Mouse (Mus musculus): Measurements from ENCODE around the gene Mast2. TPM values are rescaled to one million over a fixed set of nuclear protein-coding genes. Genes with fewer than 3 reads are reported as not detected.

Gene Mast2
- polyA plus RNA-seq (2016; fragmentation: Nextera tagmentation; extraction: Ambion mirVana): 17.6 and 19.5 TPM in 2 replicates

- H3K4me1 ChIP-seq (replicated peaks): peaks cover 26% of the 10 kb centered on the region
These were observed at the start of gene Mast2 for GRCm38 (mm10) chr4:116464126-116464981. TSS of gene Mast2 (minus strand) at chr4:116464183.

GRCm38 (mm10) chr4:116507425-116508218 lies 43.6 kb upstream of the Mast2 start, which contains the start of gene Ipp:
TSS of gene Ipp (plus strand) at chr4:116507549.
- H3K4me3 ChIP-seq: peak within 1 kb of the TSS; percentile 67
- H3K4me1 ChIP-seq (replicated peaks): peaks cover 19% of the 10 kb centered on the region
- H3K27ac ChIP-seq: peak within 1 kb of the TSS; percentile 94
- under 1% methylated on average over 55 of the region's 55 CpGs for WGBS
- H3K36me3 ChIP-seq: peaks cover 15% of the 10 kb centered on the region
- no peaks in the 10 kb centered on the region for H3K27me3 ChIP-seq (ENCODE audit: insufficient read depth, poor library complexity, severe bottlenecking)
- DNase-seq (ENCODE audit: low spot score): peak; percentile 93
- H3K9me3 ChIP-seq: no peaks in the 10 kb centered on the region

More at GRCm38 (mm10) chr4:116464126-116464981, at the start of gene Mast2:
- Histone ChIP-seq H3K27me3 (ENCODE audit: insufficient read depth, poor library complexity, severe bottlenecking) (no peaks in the 10 kb centered on the region), H3K4me3 (peak within 1 kb of the TSS; percentile 98), H3K36me3 (no peaks in the 10 kb centered on the region), H3K27ac (peak within 1 kb of the TSS; percentile 97), H3K9me3 (no peaks in the 10 kb centered on the region)
- DNase-seq (ENCODE audit: low spot score): peak; percentile 82
- WGBS: 6% methylated on average over 68 of the region's 68 CpGs

GRCm38 (mm10) chr4:116506886-116507424 lies 43.0 kb upstream of the Mast2 start:
- WGBS: 27% methylated on average over 11 of the region's 11 CpGs
- no peak for DNase-seq (ENCODE audit: low spot score)
- no peaks in the 10 kb centered on the region for H3K27me3 ChIP-seq (ENCODE audit: insufficient read depth, poor library complexity, severe bottlenecking)
- H3K36me3 ChIP-seq: peaks cover 9% of the 10 kb centered on the region
- H3K4me3 ChIP-seq: peak overlapping the region; percentile 67
- no peaks in the 10 kb centered on the region for H3K9me3 ChIP-seq
- peaks cover 19% of the 10 kb centered on the region for H3K4me1 ChIP-seq (replicated peaks)
- peak overlapping the region; percentile 94 for H3K27ac ChIP-seq

GRCm38 (mm10) chr4:116499978-116500377 lies 36.0 kb upstream of the Mast2 start:
- H3K4me3 ChIP-seq: no peak overlapping the region
- no peaks in the 10 kb centered on the region for H3K4me1 ChIP-seq (replicated peaks)
- H3K27me3 ChIP-seq (ENCODE audit: insufficient read depth, poor library complexity, severe bottlenecking): no peaks in the 10 kb centered on the region
- no peaks in the 10 kb centered on the region for H3K9me3 ChIP-seq
- H3K27ac ChIP-seq: no peak overlapping the region
- no peaks in the 10 kb centered on the region for H3K36me3 ChIP-seq
- DNase-seq (ENCODE audit: low spot score): no peak
- 80% methylated on average over 3 of the region's 3 CpGs for WGBS

- H3K9me3 ChIP-seq: no peaks in the 10 kb centered on the region
- no peak for DNase-seq (ENCODE audit: low spot score)
- 90% methylated on average over 5 of the region's 5 CpGs for WGBS
- no peaks in the 10 kb centered on the region for H3K4me1 ChIP-seq (replicated peaks)
- no peaks in the 10 kb centered on the region for H3K36me3 ChIP-seq
- no peak overlapping the region for H3K4me3 ChIP-seq
- no peaks in the 10 kb centered on the region for H3K27me3 ChIP-seq (ENCODE audit: insufficient read depth, poor library complexity, severe bottlenecking)
- H3K27ac ChIP-seq: no peak overlapping the region
These were observed 29.7 kb upstream of the Mast2 start for GRCm38 (mm10) chr4:116493646-116494045.

GRCm38 (mm10) chr4:116492460-116492859 lies 28.5 kb upstream of the Mast2 start:
- 86% methylated on average over 4 of the region's 4 CpGs for WGBS
- DNase-seq (ENCODE audit: low spot score): no peak
- no peak overlapping the region for H3K4me3 ChIP-seq
- no peak overlapping the region for H3K27ac ChIP-seq
- no peaks in the 10 kb centered on the region for H3K4me1 ChIP-seq (replicated peaks)
- H3K27me3 ChIP-seq (ENCODE audit: insufficient read depth, poor library complexity, severe bottlenecking): no peaks in the 10 kb centered on the region
- H3K36me3 ChIP-seq: no peaks in the 10 kb centered on the region
- H3K9me3 ChIP-seq: no peaks in the 10 kb centered on the region

GRCm38 (mm10) chr4:116491886-116492285 lies 27.9 kb upstream of the Mast2 start:
- DNase-seq (ENCODE audit: low spot score): no peak
- no peak overlapping the region for H3K27ac ChIP-seq
- H3K9me3 ChIP-seq: no peaks in the 10 kb centered on the region
- H3K4me3 ChIP-seq: no peak overlapping the region
- H3K36me3 ChIP-seq: no peaks in the 10 kb centered on the region
- H3K4me1 ChIP-seq (replicated peaks): no peaks in the 10 kb centered on the region
- no peaks in the 10 kb centered on the region for H3K27me3 ChIP-seq (ENCODE audit: insufficient read depth, poor library complexity, severe bottlenecking)
- 95% methylated on average over 2 of the region's 2 CpGs for WGBS

GRCm38 (mm10) chr4:116491119-116491536 lies 27.1 kb upstream of the Mast2 start:
- no peak for DNase-seq (ENCODE audit: low spot score)
- Histone ChIP-seq H3K27ac (no peak overlapping the region), H3K27me3 (ENCODE audit: insufficient read depth, poor library complexity, severe bottlenecking) (no peaks in the 10 kb centered on the region), H3K4me1 (replicated peaks) (no peaks in the 10 kb centered on the region), H3K9me3 (no peaks in the 10 kb centered on the region), H3K36me3 (no peaks in the 10 kb centered on the region), H3K4me3 (no peak overlapping the region)
- 84% methylated on average over 2 of the region's 2 CpGs for WGBS

- H3K4me3 ChIP-seq: no peak overlapping the region
- DNase-seq (ENCODE audit: low spot score): peak; percentile 3
- H3K27ac ChIP-seq: no peak overlapping the region
- H3K9me3 ChIP-seq: no peaks in the 10 kb centered on the region
- 59% methylated on average over 2 of the region's 2 CpGs for WGBS
- H3K27me3 ChIP-seq (ENCODE audit: insufficient read depth, poor library complexity, severe bottlenecking): no peaks in the 10 kb centered on the region
- H3K4me1 ChIP-seq (replicated peaks): no peaks in the 10 kb centered on the region
- no peaks in the 10 kb centered on the region for H3K36me3 ChIP-seq
These were observed 19.5 kb upstream of the Mast2 start for GRCm38 (mm10) chr4:116483476-116483875.

GRCm38 (mm10) chr4:116481322-116481721 lies 17.3 kb upstream of the Mast2 start:
- Histone ChIP-seq H3K4me3 (no peak overlapping the region), H3K27me3 (ENCODE audit: insufficient read depth, poor library complexity, severe bottlenecking) (no peaks in the 10 kb centered on the region)
- DNase-seq (ENCODE audit: low spot score): no peak

GRCm38 (mm10) chr4:116463231-116464125 lies 505 bp downstream of the Mast2 start:
- H3K27me3 ChIP-seq (ENCODE audit: insufficient read depth, poor library complexity, severe bottlenecking): no peaks in the 10 kb centered on the region
- peak; percentile 70 for DNase-seq (ENCODE audit: low spot score)
- H3K36me3 ChIP-seq: no peaks in the 10 kb centered on the region
- WGBS: 1% methylated on average over 74 of the region's 74 CpGs
- no peaks in the 10 kb centered on the region for H3K9me3 ChIP-seq
- H3K4me1 ChIP-seq (replicated peaks): peaks cover 26% of the 10 kb centered on the region
- peak overlapping the region; percentile 97 for H3K27ac ChIP-seq
- H3K4me3 ChIP-seq: peak overlapping the region; percentile 98

More at GRCm38 (mm10) chr4:116481322-116481721, 17.3 kb upstream of the Mast2 start:
- no peaks in the 10 kb centered on the region for H3K4me1 ChIP-seq (replicated peaks)
- H3K36me3 ChIP-seq: no peaks in the 10 kb centered on the region
- no peak overlapping the region for H3K27ac ChIP-seq
- H3K9me3 ChIP-seq: no peaks in the 10 kb centered on the region
- WGBS: 78% methylated on average over 2 of the region's 2 CpGs

GRCm38 (mm10) chr4:116461943-116462342 lies 2.0 kb downstream of the Mast2 start:
- no peaks in the 10 kb centered on the region for H3K27me3 ChIP-seq (ENCODE audit: insufficient read depth, poor library complexity, severe bottlenecking)
- DNase-seq (ENCODE audit: low spot score): no peak
- no peak overlapping the region for H3K27ac ChIP-seq
- WGBS: 93% methylated on average over 3 of the region's 3 CpGs
- no peaks in the 10 kb centered on the region for H3K9me3 ChIP-seq
- H3K36me3 ChIP-seq: no peaks in the 10 kb centered on the region
- H3K4me3 ChIP-seq: peak overlapping the region; percentile 98; the same call in 1 of the 2 replicates
- H3K4me1 ChIP-seq (replicated peaks): peaks cover 26% of the 10 kb centered on the region

Data from hindbrain, embryonic 10.5 days (tissue).